In the genomic region with DNA sequence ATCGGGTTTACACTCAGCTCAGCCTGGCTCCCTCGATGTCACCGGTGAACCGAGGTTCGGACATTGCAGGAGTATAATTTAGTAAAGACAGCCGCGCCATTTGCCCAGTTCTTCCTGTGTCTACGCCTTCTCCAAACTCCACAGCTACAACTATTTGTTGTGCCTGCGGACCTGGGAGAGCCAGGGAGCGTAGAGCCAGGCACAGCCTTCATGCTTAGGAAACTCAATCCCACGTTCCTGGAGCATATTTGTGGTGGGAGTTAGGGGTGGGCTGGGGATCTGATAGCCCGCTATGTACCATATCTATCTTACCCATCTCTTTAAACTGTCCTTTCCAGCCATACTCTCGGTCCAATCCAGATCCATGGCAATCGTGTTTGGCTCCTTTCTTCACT, we compare ENCODE assay signal across 1 mouse cellular context.
A peak's percentile ranks its signal among the peaks of the same experiment; 100 is the strongest.
TF ChIP-seq lines count a peak whose summit lies in the region.

No protein-coding gene starts in this region.

TF ChIP-seq in MEL, 35 proteins besides CTCF, POLR2A, EP300 and RAD21:
- TF ChIP-seq TBP (IDR thresholded peaks at IDR 0.05; ENCODE audit: low read depth, low read length) = no peak
- 0 out of 2 replicates have a peak, but pooled peaks have one; percentile 16 for TF ChIP-seq RCOR1 (IDR thresholded peaks at IDR 0.05; ENCODE audit: low read depth, low read length)
TF ChIP-seq in MEL: peak in this region for 1.
